Mouse (Mus musculus) frontal cortex, postnatal 36 days (tissue): ENCODE results near the gene Rap2a.

Experiments used
- DNase-seq, 2 experiments: peaks; one replicate each; pipeline ENCODE4 v3.0.0; 2022; ENCODE audit warnings: low spot score in 2 of 2

Rap2a gene

DNA sequence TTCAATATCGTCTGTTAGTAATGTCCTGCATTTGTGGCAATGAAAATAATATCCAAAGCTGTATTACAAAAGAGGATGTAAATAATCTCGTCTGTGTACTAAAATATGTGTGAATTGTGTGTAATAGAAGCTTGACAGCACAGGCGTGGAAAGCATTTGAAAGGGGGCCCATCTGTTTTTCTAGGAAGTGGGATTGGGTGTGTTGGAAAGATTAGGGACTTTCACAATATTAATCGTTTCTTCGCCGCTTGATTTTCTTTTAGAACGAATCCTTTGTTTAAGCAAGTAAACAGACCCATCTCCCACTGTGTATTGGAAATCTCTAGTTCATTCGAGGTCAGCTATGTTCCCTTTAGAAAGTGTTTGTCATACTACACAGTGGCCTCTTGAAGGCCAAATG lies 64.2 kb downstream of the Rap2a start:
- DNase-seq = no peak

DNA sequence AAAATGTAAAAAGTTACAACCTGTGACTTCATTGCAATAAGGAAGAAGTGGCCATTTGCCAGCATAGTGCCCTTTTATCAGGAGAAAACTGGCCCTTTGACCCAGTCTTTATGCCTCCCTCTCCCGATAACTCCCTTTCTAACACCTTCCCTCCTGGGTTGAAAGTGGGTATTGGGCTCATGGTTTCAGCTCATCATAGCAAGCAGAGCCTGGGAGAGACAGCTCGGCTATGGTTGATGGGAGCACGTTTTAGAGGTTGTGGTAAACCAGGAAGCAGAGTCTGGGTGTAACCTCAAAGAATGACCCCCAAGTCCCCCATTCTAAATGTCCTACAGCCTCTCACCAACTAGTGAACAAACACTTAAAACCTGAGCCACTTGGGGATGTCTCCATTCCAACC lies 64.7 kb downstream of the Rap2a start:
- no peak for DNase-seq

DNA sequence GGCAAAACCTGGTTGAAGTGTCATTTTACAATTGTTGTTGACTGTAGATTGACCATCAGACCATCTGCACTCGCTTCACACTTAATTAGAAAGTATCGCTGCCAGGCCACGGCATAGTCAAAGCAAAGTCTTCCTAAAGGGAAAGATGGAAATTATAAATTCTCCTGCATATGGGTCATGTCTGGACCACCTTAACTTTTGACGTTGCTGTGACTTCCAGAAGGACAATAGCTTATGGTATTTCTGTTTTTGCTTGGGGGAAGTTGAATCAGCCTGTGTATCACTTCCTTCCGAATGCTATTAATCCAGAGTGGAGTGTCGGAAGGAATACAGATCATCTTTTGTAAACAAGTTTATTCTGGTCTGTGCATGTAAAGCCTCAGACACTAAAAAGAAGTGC lies 65.6 kb downstream of the Rap2a start:
- no peak for DNase-seq

DNA sequence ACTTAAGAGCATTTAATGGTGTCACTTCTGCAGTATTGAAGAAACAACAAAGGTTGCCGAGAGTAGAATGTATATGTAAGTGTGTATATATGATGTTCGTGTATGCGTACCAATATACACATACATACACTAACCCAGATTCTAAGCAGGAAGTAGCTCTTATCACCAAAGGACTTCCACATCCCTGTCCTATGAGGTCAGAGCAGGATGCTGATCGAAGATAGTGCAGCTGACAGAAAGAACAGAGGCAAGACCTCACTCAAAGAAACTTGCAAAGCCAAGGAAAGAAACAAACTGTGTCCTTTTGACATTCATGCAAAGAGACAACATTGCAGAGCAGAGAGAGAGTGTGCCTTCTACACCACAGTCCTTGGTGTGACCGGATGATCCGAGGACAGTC lies 66.3 kb downstream of the Rap2a start:
- no peak for DNase-seq

DNA sequence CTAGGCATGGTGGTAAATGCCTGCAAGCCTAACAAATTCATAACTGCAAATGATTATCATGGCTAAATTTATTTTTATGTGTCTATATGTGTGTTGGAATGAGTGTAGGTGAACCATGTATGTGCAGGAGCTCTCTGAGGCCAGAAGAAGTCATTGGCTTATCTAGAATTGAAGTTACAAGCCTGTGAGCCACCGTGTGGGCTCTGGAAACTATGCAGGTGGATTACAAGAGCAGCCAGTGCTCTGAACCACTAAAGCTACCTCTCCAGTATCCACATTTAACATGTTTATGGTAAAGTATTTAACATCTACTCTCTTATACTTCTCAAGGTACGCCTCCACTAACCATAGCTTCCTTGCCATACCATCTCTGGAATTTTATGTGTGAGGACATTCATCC lies 66.7 kb downstream of the Rap2a start:
- no peak for DNase-seq
